Mouse (Mus musculus) kidney, adult 2 months (tissue): ENCODE measurements around the gene Uaca.

Experiments
- CTCF ChIP-seq: fragments of 200-500 bp; conservative IDR thresholded peaks from 2 replicates; pipeline ENCODE4 v1.5.1; 2011; ENCODE audit warnings: low read depth, mild to moderate bottlenecking, control low read depth, low read length, moderate library complexity, mixed read lengths; ENCODE audit not compliant: insufficient read depth, insufficient read length
- POLR2A ChIP-seq: fragments of 200-500 bp; IDR thresholded peaks from one replicate; pipeline ENCODE4 v1.6.1; 2011; ENCODE audit warnings: low read depth, low read length, control low read depth

GRCm38 (mm10) chr9:60870451-60870850, 76.1 kb downstream of the Uaca start:
- TF ChIP-seq POLR2A (no peak), CTCF (no peak)
